Mouse (Mus musculus) hindbrain, embryonic 12.5 days (tissue): ENCODE measurements around the gene Ghrl. TPM values are rescaled to one million over a fixed set of nuclear protein-coding genes. Genes with fewer than 3 reads are reported as not detected.
"Not testable (repeated sequence)": the region's sequence is repeated elsewhere in the genome, so short reads cannot be mapped to it uniquely, and the experiment has no call there.

Source experiments
- ATAC-seq: fragments of 200-750 bp; cut with Nextera tagmentation; 2 replicates; pipeline ENCODE4 v1.8.0; 2017; ENCODE audit warnings: moderate TSS enrichment; ENCODE audit not compliant: low FRiP score
- H3K27ac ChIP-seq: fragments of 300-500 bp; sonication (generic); 2 replicates; pipeline ENCODE4 v1.5.1; 2016; ENCODE audit warnings: mild to moderate bottlenecking
- H3K27me3 ChIP-seq: fragments of 300-500 bp; sonication (generic); 2 replicates; pipeline ENCODE4 v1.6.1; 2016; ENCODE audit warnings: mild to moderate bottlenecking
- H3K36me3 ChIP-seq: fragments of 300-500 bp; sonication (generic); 2 replicates; pipeline ENCODE4 v1.6.1; 2016; ENCODE audit warnings: mild to moderate bottlenecking
- H3K4me1 ChIP-seq: fragments of 300-500 bp; sonication (generic); 2 replicates; pipeline ENCODE4 v1.6.1; 2016
- H3K4me2 ChIP-seq: fragments of 300-500 bp; sonication (generic); replicated peaks from 2 replicates; pipeline ENCODE4 v1.6.1; 2016; ENCODE audit warnings: mild to moderate bottlenecking
- H3K4me3 ChIP-seq: fragments of 300-500 bp; sonication (generic); 2 replicates; pipeline ENCODE4 v1.5.1; 2016; ENCODE audit warnings: mild to moderate bottlenecking
- H3K9ac ChIP-seq: fragments of 300-500 bp; sonication (generic); 2 replicates; pipeline ENCODE4 v1.6.1; 2016; ENCODE audit warnings: mild to moderate bottlenecking, moderate library complexity
- H3K9me3 ChIP-seq: fragments of 300-500 bp; sonication (generic); replicated peaks from 2 replicates; pipeline ENCODE4 v1.6.1; 2016; ENCODE audit warnings: mild to moderate bottlenecking
- whole genome bisulfite sequencing: fragments of 180-500 bp; shearing (Covaris S2); methylation state at CpG from one replicate; pipeline ENCODE4 v1.1.7; 2016; 5-methylcytosine and 5-hydroxymethylcytosine counted together
- microRNA-seq: library from miRNA; unstranded; fragments of <30 nt; microRNA quantifications from one replicate; pipeline ENCODE4, GENCODE M21; 2017
- polyA plus RNA-seq: library from polyadenylated mRNA; unstranded; fragments of >200 nt; fragmentation: Nextera tagmentation; extraction: Ambion mirVana; gene quantifications from 2 replicates; pipeline ENCODE4 v1.2.1, GENCODE M21; 2016

Gene Ghrl
- polyA plus RNA-seq, 1 experiment from 2014 or later, result 0.49 TPM

GRCm38 (mm10) chr6:113675991-113676390 is 43.7 kb downstream of the Ghrl start:
- H3K9me3 ChIP-seq, result 0 out of 2 replicates have a peak, but pooled peaks cover 3% of the 10 kb centered on the region
- no peaks in the 10 kb centered on the region for H3K27me3 ChIP-seq
- H3K4me3 ChIP-seq, result no peak overlapping the region
- no peaks in the 10 kb centered on the region for H3K36me3 ChIP-seq
- WGBS, result 94% methylated on average over 9 of the region's 9 CpGs
- no peak overlapping the region for H3K27ac ChIP-seq
- no peaks in the 10 kb centered on the region for H3K4me1 ChIP-seq
- H3K9ac ChIP-seq, result no peak overlapping the region
- H3K4me2 ChIP-seq, result no peak overlapping the region
- no peak for ATAC-seq

DNA sequence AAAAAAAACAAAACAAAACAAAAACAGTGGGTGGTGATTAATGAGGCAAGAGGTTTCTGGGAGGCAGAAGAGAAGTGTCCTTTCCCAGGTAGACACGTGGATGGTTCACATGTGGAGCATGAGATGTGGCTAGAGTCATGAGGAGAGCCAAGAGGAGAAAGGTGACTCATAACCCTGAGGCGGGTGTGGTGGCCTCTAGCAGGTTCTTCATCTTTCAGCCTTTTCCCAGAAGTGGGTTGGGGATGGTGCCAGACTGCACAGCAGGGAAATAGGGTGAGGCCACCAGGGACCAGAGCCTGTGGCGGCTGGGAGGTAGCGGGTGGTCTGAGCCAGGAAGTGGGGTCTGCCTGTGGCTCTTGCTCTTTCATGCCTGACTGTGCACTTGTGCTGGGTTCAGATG is 44.4 kb downstream of the Ghrl start:
- ATAC-seq, result no peak
- Histone ChIP-seq H3K27me3 (no peaks in the 10 kb centered on the region), H3K9ac (no peak overlapping the region), H3K9me3 (0 out of 2 replicates have a peak, but pooled peaks cover 3% of the 10 kb centered on the region), H3K36me3 (no peaks in the 10 kb centered on the region), H3K4me2 (no peak overlapping the region), H3K4me1 (no peaks in the 10 kb centered on the region), H3K27ac (no peak overlapping the region), H3K4me3 (no peak overlapping the region)
- WGBS, result 89% methylated on average over 4 of the region's 4 CpGs

- WGBS, result 85% methylated on average over 6 of the region's 6 CpGs
- no peak for ATAC-seq
- Histone ChIP-seq H3K27ac (no peak overlapping the region), H3K4me3 (no peak overlapping the region), H3K4me1 (0 out of 2 replicates have a peak, but pooled peaks cover 2% of the 10 kb centered on the region), H3K36me3 (no peaks in the 10 kb centered on the region), H3K9ac (no peak overlapping the region), H3K9me3 (0 out of 2 replicates have a peak, but pooled peaks cover 3% of the 10 kb centered on the region), H3K27me3 (no peaks in the 10 kb centered on the region), H3K4me2 (no peak overlapping the region)
Measured at GRCm38 (mm10) chr6:113672989-113673388, 46.7 kb downstream of the Ghrl start.

GRCm38 (mm10) chr6:113672029-113672428 is 47.7 kb downstream of the Ghrl start:
- not testable (repeated sequence) for H3K9me3 ChIP-seq, H3K27me3 ChIP-seq, H3K27ac ChIP-seq, ATAC-seq, H3K4me1 ChIP-seq, H3K36me3 ChIP-seq, H3K9ac ChIP-seq, H3K4me3 ChIP-seq, H3K4me2 ChIP-seq
- WGBS, result 81% methylated on average over 1 of the region's 1 CpGs

DNA sequence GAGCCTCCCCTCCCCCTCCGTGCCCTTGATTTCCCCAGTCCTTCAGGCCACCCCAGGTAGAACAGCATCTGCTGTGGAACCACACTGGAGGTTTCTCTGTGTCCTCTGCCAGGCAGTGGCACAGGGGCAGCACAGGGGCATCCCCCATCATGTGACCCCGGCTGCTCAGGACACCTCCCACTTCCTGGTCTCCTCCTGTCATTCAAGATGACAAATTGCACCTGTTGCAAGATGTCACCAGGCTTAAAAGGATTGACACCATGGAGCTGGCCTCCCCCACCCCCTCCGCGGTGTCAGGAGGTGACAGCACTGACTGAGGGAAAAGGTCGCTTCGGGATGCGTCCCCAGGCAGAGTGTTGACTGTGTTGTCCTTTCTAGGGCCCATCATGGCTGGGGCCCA is 49.9 kb downstream of the Ghrl start:
- 0 out of 2 replicates have a peak, but pooled peaks cover 2% of the 10 kb centered on the region for H3K4me1 ChIP-seq
- no peak for ATAC-seq
- no peaks in the 10 kb centered on the region for H3K36me3 ChIP-seq
- no peaks in the 10 kb centered on the region for H3K27me3 ChIP-seq
- H3K4me2 ChIP-seq, result no peak overlapping the region
- H3K27ac ChIP-seq, result no peak overlapping the region
- H3K4me3 ChIP-seq, result no peak overlapping the region
- 59% methylated on average over 7 of the region's 7 CpGs for WGBS
- H3K9me3 ChIP-seq, result 0 out of 2 replicates have a peak, but pooled peaks cover 3% of the 10 kb centered on the region
- H3K9ac ChIP-seq, result no peak overlapping the region

- Histone ChIP-seq H3K9me3 (0 out of 2 replicates have a peak, but pooled peaks cover 3% of the 10 kb centered on the region), H3K4me1 (0 out of 2 replicates have a peak, but pooled peaks cover 2% of the 10 kb centered on the region), H3K27ac (no peak overlapping the region), H3K27me3 (no peaks in the 10 kb centered on the region), H3K4me3 (no peak overlapping the region), H3K36me3 (no peaks in the 10 kb centered on the region), H3K4me2 (no peak overlapping the region), H3K9ac (no peak overlapping the region)
- ATAC-seq, result no peak
- 42% methylated on average over 15 of the region's 15 CpGs for WGBS
Measured at GRCm38 (mm10) chr6:113668287-113669154, 51.2 kb downstream of the Ghrl start.

GRCm38 (mm10) chr6:113667611-113668122 is 52.0 kb downstream of the Ghrl start:
- Histone ChIP-seq H3K27me3 (no peaks in the 10 kb centered on the region), H3K27ac (no peak overlapping the region), H3K9ac (no peak overlapping the region), H3K4me2 (no peak overlapping the region), H3K4me1 (0 out of 2 replicates have a peak, but pooled peaks cover 2% of the 10 kb centered on the region), H3K9me3 (0 out of 2 replicates have a peak, but pooled peaks cover 3% of the 10 kb centered on the region), H3K36me3 (no peaks in the 10 kb centered on the region), H3K4me3 (no peak overlapping the region)
- ATAC-seq, result no peak
- WGBS, result 68% methylated on average over 8 of the region's 8 CpGs

Small RNA genes within 50 kb of the gene (microRNA-seq; reads per million reads assigned to microRNA genes)
- 0.81 reads per million for gene Mir7042

Other genes starting within 250 kb of the Ghrl start
- gene Il17rc, start 248.5 kb downstream of the Ghrl start, polyA plus RNA-seq, result 5.4 and 6.0 TPM in 2 replicates
- gene Creld1, start 236.6 kb downstream of the Ghrl start, polyA plus RNA-seq, result 47.5 and 54.3 TPM in 2 replicates
- 2.8 and 3.7 TPM in 2 replicates for gene Prrt3, start 217.9 kb downstream of the Ghrl start, polyA plus RNA-seq
- gene Emc3, start 188.2 kb downstream of the Ghrl start, polyA plus RNA-seq, result 91.6 and 94.0 TPM in 2 replicates
- 8.8 and 10.4 TPM in 2 replicates for gene Fancd2, start 188.2 kb downstream of the Ghrl start, polyA plus RNA-seq
- gene Fancd2os, start 119.2 kb downstream of the Ghrl start, polyA plus RNA-seq, result 0.22 and 0.27 TPM in 2 replicates
- gene Brk1, start 115.1 kb downstream of the Ghrl start, polyA plus RNA-seq, result 201 and 207 TPM in 2 replicates
- gene Vhl, start 95.9 kb downstream of the Ghrl start, polyA plus RNA-seq, result 62.7 and 63.1 TPM in 2 replicates
- 3.2 and 3.4 TPM in 2 replicates for gene Irak2, start 81.4 kb downstream of the Ghrl start, polyA plus RNA-seq
- 0.81 and 1.0 TPM in 2 replicates for gene Tatdn2, start 22.8 kb downstream of the Ghrl start, polyA plus RNA-seq
- gene Sec13, start 20.9 kb upstream of the Ghrl start, polyA plus RNA-seq, result 235 and 238 TPM in 2 replicates